Mouse (Mus musculus): ENCODE measurements around the gene Kank2. TPM values are rescaled to one million over a fixed set of nuclear protein-coding genes. Genes with fewer than 3 reads are reported as not detected.
A peak's percentile ranks its signal among the peaks of the same experiment; 100 is the strongest.

Kank2 gene
- polyA plus RNA-seq, 1 experiment from 2014 or later: 16.4 TPM

- Histone ChIP-seq H3K27me3 (ENCODE audit: insufficient read depth, low read length) (no peaks in the 10 kb centered on the region), H3K4me2 (no peak overlapping the region), H3K4me1 (ENCODE audit: insufficient read depth) (peaks cover 10% of the 10 kb centered on the region), H3K9me3 (ENCODE audit: low read depth, low read length) (no peaks in the 10 kb centered on the region), H3K27ac (ENCODE audit: low read depth) (0 out of 2 replicates have a peak overlapping the region, but pooled peaks have one; percentile 4), H3K4me3 (ENCODE audit: low read depth, low read length) (no peak overlapping the region), H3K36me3 (ENCODE audit: insufficient read depth) (peaks cover 64% of the 10 kb centered on the region), H3K9ac (no peak overlapping the region)
- WGBS: 56% methylated on average over 6 of the region's 6 CpGs
- peak; percentile 33; the same call in 1 of the 2 replicates for TF ChIP-seq CTCF (IDR thresholded peaks at IDR 0.05; ENCODE audit: low read depth)
- ATAC-seq (ENCODE audit: insufficient read depth) (no peak), DNase-seq (no peak)
Measured at GRCm38 (mm10) chr9:21751347-21751746, 47.2 kb downstream of the Kank2 start.

GRCm38 (mm10) chr9:21750370-21750769 lies 48.2 kb downstream of the Kank2 start:
- Histone ChIP-seq H3K4me1 (ENCODE audit: insufficient read depth) (peaks cover 10% of the 10 kb centered on the region), H3K9ac (no peak overlapping the region), H3K27me3 (ENCODE audit: insufficient read depth, low read length) (no peaks in the 10 kb centered on the region), H3K27ac (ENCODE audit: low read depth) (peak overlapping the region; percentile 75), H3K4me2 (no peak overlapping the region), H3K9me3 (ENCODE audit: low read depth, low read length) (no peaks in the 10 kb centered on the region), H3K4me3 (ENCODE audit: low read depth, low read length) (no peak overlapping the region), H3K36me3 (ENCODE audit: insufficient read depth) (peaks cover 66% of the 10 kb centered on the region)
- 70% methylated on average over 3 of the region's 3 CpGs for WGBS
- no peak for TF ChIP-seq CTCF (IDR thresholded peaks at IDR 0.05; ENCODE audit: low read depth)
- ATAC-seq (ENCODE audit: insufficient read depth) (no peak), DNase-seq (peak; percentile 26)

GRCm38 (mm10) chr9:21749382-21750118 lies 49.0 kb downstream of the Kank2 start:
- DNase-seq (no peak), ATAC-seq (ENCODE audit: insufficient read depth) (no peak)
- H3K36me3 ChIP-seq (ENCODE audit: insufficient read depth): peaks cover 68% of the 10 kb centered on the region
- H3K9ac ChIP-seq: no peak overlapping the region
- H3K4me2 ChIP-seq: no peak overlapping the region
- TF ChIP-seq CTCF (IDR thresholded peaks at IDR 0.05; ENCODE audit: low read depth): no peak
- H3K27ac ChIP-seq (ENCODE audit: low read depth): peak overlapping the region; percentile 75; the same call in 1 of the 2 replicates
- no peak overlapping the region for H3K4me3 ChIP-seq (ENCODE audit: low read depth, low read length)
- WGBS: 76% methylated on average over 6 of the region's 6 CpGs
- H3K4me1 ChIP-seq (ENCODE audit: insufficient read depth): peaks cover 10% of the 10 kb centered on the region
- no peaks in the 10 kb centered on the region for H3K27me3 ChIP-seq (ENCODE audit: insufficient read depth, low read length)
- no peaks in the 10 kb centered on the region for H3K9me3 ChIP-seq (ENCODE audit: low read depth, low read length)

- Histone ChIP-seq H3K36me3 (ENCODE audit: insufficient read depth) (peaks cover 72% of the 10 kb centered on the region), H3K9me3 (ENCODE audit: low read depth, low read length) (no peaks in the 10 kb centered on the region), H3K27me3 (ENCODE audit: insufficient read depth, low read length) (no peaks in the 10 kb centered on the region), H3K27ac (ENCODE audit: low read depth) (peak overlapping the region; percentile 77; the same call in 1 of the 2 replicates), H3K9ac (no peak overlapping the region), H3K4me3 (ENCODE audit: low read depth, low read length) (no peak overlapping the region), H3K4me1 (ENCODE audit: insufficient read depth) (0 out of 2 replicates have a peak, but pooled peaks cover 3% of the 10 kb centered on the region), H3K4me2 (no peak overlapping the region)
- DNase-seq (no peak), ATAC-seq (ENCODE audit: insufficient read depth) (no peak)
- 62% methylated on average over 10 of the region's 10 CpGs for WGBS
- TF ChIP-seq CTCF (IDR thresholded peaks at IDR 0.05; ENCODE audit: low read depth): no peak
Measured at GRCm38 (mm10) chr9:21748491-21748890, 50.1 kb downstream of the Kank2 start.

- Histone ChIP-seq H3K36me3 (ENCODE audit: insufficient read depth) (peaks cover 73% of the 10 kb centered on the region), H3K4me1 (ENCODE audit: insufficient read depth) (0 out of 2 replicates have a peak, but pooled peaks cover 3% of the 10 kb centered on the region), H3K27ac (ENCODE audit: low read depth) (peak overlapping the region; percentile 77; the same call in 1 of the 2 replicates), H3K27me3 (ENCODE audit: insufficient read depth, low read length) (no peaks in the 10 kb centered on the region), H3K9me3 (ENCODE audit: low read depth, low read length) (no peaks in the 10 kb centered on the region), H3K4me3 (ENCODE audit: low read depth, low read length) (no peak overlapping the region), H3K4me2 (no peak overlapping the region), H3K9ac (no peak overlapping the region; the same call in 1 of the 2 replicates)
- DNase-seq: peak; percentile 89
- peak; percentile 85 for ATAC-seq (ENCODE audit: insufficient read depth)
- no peak for TF ChIP-seq CTCF (IDR thresholded peaks at IDR 0.05; ENCODE audit: low read depth)
- 20% methylated on average over 7 of the region's 7 CpGs for WGBS
Measured at GRCm38 (mm10) chr9:21748033-21748432, 50.5 kb downstream of the Kank2 start.

- H3K27me3 ChIP-seq (ENCODE audit: insufficient read depth, low read length): no peaks in the 10 kb centered on the region
- no peak for ATAC-seq (ENCODE audit: insufficient read depth)
- WGBS: 87% methylated on average over 3 of the region's 3 CpGs
- H3K36me3 ChIP-seq (ENCODE audit: insufficient read depth): peaks cover 80% of the 10 kb centered on the region
- no peak for TF ChIP-seq CTCF (IDR thresholded peaks at IDR 0.05; ENCODE audit: low read depth)
- no peak for DNase-seq
- 0 out of 2 replicates have a peak, but pooled peaks cover 3% of the 10 kb centered on the region for H3K4me1 ChIP-seq (ENCODE audit: insufficient read depth)
- H3K9me3 ChIP-seq (ENCODE audit: low read depth, low read length): no peaks in the 10 kb centered on the region
- no peak overlapping the region for H3K4me3 ChIP-seq (ENCODE audit: low read depth, low read length)
- H3K4me2 ChIP-seq: no peak overlapping the region
- H3K27ac ChIP-seq (ENCODE audit: low read depth): peak overlapping the region; percentile 77; the same call in 1 of the 2 replicates
- H3K9ac ChIP-seq: no peak overlapping the region
Measured at GRCm38 (mm10) chr9:21747238-21747774, 51.2 kb downstream of the Kank2 start.

- Histone ChIP-seq H3K4me1 (ENCODE audit: insufficient read depth) (no peaks in the 10 kb centered on the region), H3K4me2 (no peak overlapping the region), H3K9ac (no peak overlapping the region), H3K27ac (ENCODE audit: low read depth) (no peak overlapping the region), H3K36me3 (ENCODE audit: insufficient read depth) (peaks cover 92% of the 10 kb centered on the region), H3K9me3 (ENCODE audit: low read depth, low read length) (no peaks in the 10 kb centered on the region), H3K27me3 (ENCODE audit: insufficient read depth, low read length) (no peaks in the 10 kb centered on the region), H3K4me3 (ENCODE audit: low read depth, low read length) (no peak overlapping the region)
- ATAC-seq (ENCODE audit: insufficient read depth) (no peak), DNase-seq (no peak)
- WGBS: 89% methylated on average over 11 of the region's 11 CpGs
- no peak for TF ChIP-seq CTCF (IDR thresholded peaks at IDR 0.05; ENCODE audit: low read depth)
Measured at GRCm38 (mm10) chr9:21741514-21741913, 57.0 kb downstream of the Kank2 start.
